Mouse (Mus musculus) intestine, embryonic 16.5 days (tissue): ENCODE measurements around the gene Unc5a. TPM values are rescaled to one million over a fixed set of nuclear protein-coding genes. Genes with fewer than 3 reads are reported as not detected.

Experiments used
- polyA plus RNA-seq: library from polyadenylated mRNA; unstranded; fragments of >200 nt; fragmentation: Nextera tagmentation; extraction: Ambion mirVana; gene quantifications from 2 replicates; pipeline ENCODE4 v1.2.1, GENCODE M21; 2015

Gene Unc5a
- polyA plus RNA-seq, 1 experiment from 2014 or later = 1.4 TPM

Other genes starting within 250 kb of the Unc5a start
- 64.2 and 94.9 TPM in 2 replicates for gene Cdhr2, start 247.9 kb upstream of the Unc5a start, polyA plus RNA-seq
- gene Gprin1, start 199.5 kb upstream of the Unc5a start, polyA plus RNA-seq = 0.15 and 0.16 TPM in 2 replicates
- 0.39 and 0.46 TPM in 2 replicates for gene Sncb, start 182.8 kb upstream of the Unc5a start, polyA plus RNA-seq
- not detected in 2 replicates for gene Eif4e1b, start 165.4 kb upstream of the Unc5a start, polyA plus RNA-seq
- gene Tspan17, start 160.0 kb upstream of the Unc5a start, polyA plus RNA-seq = 13.6 and 14.1 TPM in 2 replicates
- 1.5 and 1.6 TPM in 2 replicates for gene Hk3, start 72.0 kb downstream of the Unc5a start, polyA plus RNA-seq
- gene Uimc1, start 150.9 kb downstream of the Unc5a start, polyA plus RNA-seq = 19.2 and 20.8 TPM in 2 replicates
- 11.2 and 12.5 TPM in 2 replicates for gene Zfp346, start 155.9 kb downstream of the Unc5a start, polyA plus RNA-seq
- not detected in 2 replicates for gene Gm17617, start 184.1 kb downstream of the Unc5a start, polyA plus RNA-seq
- 11.7 and 12.4 TPM in 2 replicates for gene Fgfr4, start 203.2 kb downstream of the Unc5a start, polyA plus RNA-seq